In genomic region chr1:74124021-74124981, GRCm38 (mm10) we compare ENCODE assay signal across 8 mouse cellular contexts. TPM values are rescaled to one million over a fixed set of nuclear protein-coding genes. Genes with fewer than 3 reads are reported as not detected.
DNase-seq lines count a peak whose midpoint lies in the region; ATAC-seq and TF ChIP-seq lines count a peak whose summit lies in the region.

Gene Tns1, minus strand, starts transcription at chr1:74124449.

- TF ChIP-seq CTCF in thymus, adult 2 months (IDR thresholded peaks at IDR 0.05; ENCODE audit: borderline replicate concordance, control insufficient read depth, extremely low read depth, insufficient read depth, low read length, poor library complexity) = no peak

- peak within 1 kb of the TSS; percentile 43 for H3K9ac ChIP-seq in midbrain, embryonic 15.5 days

- H3K4me3 ChIP-seq in midbrain, embryonic 15.5 days = peak within 1 kb of the TSS; percentile 46
- peak within 1 kb of the TSS; percentile 69 for H3K4me3 ChIP-seq in thymus, adult 2 months (ENCODE audit: control insufficient read depth, insufficient read depth, low read length)

- H3K4me1 ChIP-seq in midbrain, embryonic 15.5 days = peaks cover 18% of the 10 kb centered on the region
- H3K4me1 ChIP-seq in thymus, adult 2 months (replicated peaks; ENCODE audit: control insufficient read depth, insufficient read depth, low read length) = peaks cover 7% of the 10 kb centered on the region; the same call in 1 of the 2 replicates

- ATAC-seq in midbrain, embryonic 15.5 days (replicated peaks) = peak; percentile 46

- TF ChIP-seq POLR2A in thymus, adult 2 months (IDR thresholded peaks at IDR 0.05; ENCODE audit: control insufficient read depth, extremely low read depth, insufficient read depth, low read length, poor library complexity) = no peak

- peak; percentile 35 to 42 for DNase-seq in cerebellum, postnatal 10 days
- DNase-seq in cerebellum, postnatal 4 days (ENCODE audit: low spot score in 2 of 2) = no peak
- peak; percentile 64 for DNase-seq in embryo, embryonic 10 days (ENCODE audit: low spot score)
- DNase-seq in heart, adult 18-20 months = peak; percentile 61 to 64
- DNase-seq in kidney, adult 11 months = peak; percentile 72
- peak; percentile 59 for DNase-seq in liver
- peak; percentile 63 for DNase-seq in thymus, adult 2 months

- peak within 1 kb of the TSS; percentile 95 for H3K4me2 ChIP-seq in midbrain, embryonic 15.5 days

- peaks cover 29% of the 10 kb centered on the region for H3K27me3 ChIP-seq in midbrain, embryonic 15.5 days (replicated peaks)
- H3K27me3 ChIP-seq in thymus, adult 2 months (ENCODE audit: control insufficient read depth, insufficient read depth, low read length) = peaks cover 2% of the 10 kb centered on the region; the same call in 1 of the 2 replicates

- H3K9me3 ChIP-seq in midbrain, embryonic 15.5 days = no peaks in the 10 kb centered on the region

- under 1% methylated on average over 84 of the region's 84 CpGs for WGBS in midbrain, embryonic 15.5 days
- WGBS in thymus, adult 2 months = 2% methylated on average over 83 of the region's 84 CpGs

- no peak within 1 kb of the TSS for H3K27ac ChIP-seq in midbrain, embryonic 15.5 days
- no peak within 1 kb of the TSS for H3K27ac ChIP-seq in thymus, adult 2 months (ENCODE audit: control insufficient read depth, insufficient read depth, low read length)

- H3K36me3 ChIP-seq in midbrain, embryonic 15.5 days (replicated peaks) = no peaks in the 10 kb centered on the region
- no peaks in the 10 kb centered on the region for H3K36me3 ChIP-seq in thymus, adult 2 months (ENCODE audit: control insufficient read depth, insufficient read depth, low read length)

RNA-seq across cellular contexts. Expression of gene Tns1, which starts in this region (rescaled TPM):
- 100 to 1,000 TPM; 636 to 666 TPM for total RNA-seq in heart, adult 18-20 months (2021)
- polyA plus RNA-seq in midbrain, embryonic 15.5 days (2015; fragmentation: Nextera tagmentation; extraction: Ambion mirVana) = 12.5 and 15.2 TPM in 2 replicates
- 117 and 122 TPM in 2 replicates for polyA plus RNA-seq in thymus, adult 2 months (2012; rRNA removed)

Comparison
In these comparisons a context has a peak if more than half of its experiments do, and no peak if none do; other contexts are left out.
1. DNase-seq: peak in cerebellum, postnatal 10 days (2 of 2), embryo, embryonic 10 days (single experiment), heart, adult 18-20 months (2 of 2), kidney, adult 11 months (single experiment), liver (single experiment) and thymus, adult 2 months (single experiment); none in cerebellum, postnatal 4 days (0 of 2).